Mouse (Mus musculus) bone marrow macrophage, adult 2 months (primary cell): ENCODE data around the gene Ifnar1. TPM values are rescaled to one million over a fixed set of nuclear protein-coding genes. Genes with fewer than 3 reads are reported as not detected.

Source experiments
- H3K27ac ChIP-seq: 2 replicates; pipeline ENCODE4 v1.5.1; 2012; ENCODE audit warnings: low read depth, low read length; ENCODE audit not compliant: insufficient read depth
- H3K4me1 ChIP-seq: 2 replicates; pipeline ENCODE4 v1.6.1; 2012; ENCODE audit warnings: low read length; ENCODE audit not compliant: control insufficient read depth, insufficient read depth
- H3K4me3 ChIP-seq: 2 replicates; pipeline ENCODE4 v1.5.1; 2012; ENCODE audit warnings: mild to moderate bottlenecking, low read length, moderate library complexity; ENCODE audit not compliant: insufficient read depth
- CTCF ChIP-seq: IDR thresholded peaks from 2 replicates; pipeline ENCODE4 v1.5.1; 2012; ENCODE audit warnings: low read depth, mild to moderate bottlenecking, low read length, moderate library complexity
- POLR2A ChIP-seq: IDR thresholded peaks from 2 replicates; pipeline ENCODE4 v1.6.1; 2012; ENCODE audit warnings: mild to moderate bottlenecking, low read depth, low read length, borderline replicate concordance
- polyA plus RNA-seq: library from polyadenylated mRNA; stranded (reverse); fragments of >200 nt; gene quantifications from 2 replicates; pipeline ENCODE4 v1.2.4, GENCODE M21; 2012; ENCODE audit not compliant: missing spikeins, insufficient read depth, insufficient read length

Gene Ifnar1
- polyA plus RNA-seq, 1 experiment: 92.5 TPM

GRCm38 (mm10) chr16:91546391-91546835 lies 61.4 kb downstream of the Ifnar1 start:
- H3K4me1 ChIP-seq: peaks cover 26% of the 10 kb centered on the region
- peak overlapping the region; percentile 92 for H3K27ac ChIP-seq
- TF ChIP-seq POLR2A: no peak
- TF ChIP-seq CTCF: no peak
- H3K4me3 ChIP-seq: peak overlapping the region; percentile 50

- H3K4me3 ChIP-seq: peak within 1 kb of the TSS; percentile 78
- H3K4me1 ChIP-seq: peaks cover 27% of the 10 kb centered on the region
- H3K27ac ChIP-seq: peak within 1 kb of the TSS; percentile 94
Measured at GRCm38 (mm10) chr16:91546836-91547741, 62.1 kb downstream of the Ifnar1 start, which contains the start of gene Ifngr2. TSS of gene Ifngr2 (plus strand) at chr16:91547072.

GRCm38 (mm10) chr16:91547974-91548373 lies 62.9 kb downstream of the Ifnar1 start:
- Histone ChIP-seq H3K4me1 (peaks cover 33% of the 10 kb centered on the region), H3K27ac (peak overlapping the region; percentile 94), H3K4me3 (peak overlapping the region; percentile 78)
- TF ChIP-seq CTCF (no peak), POLR2A (no peak)

More at GRCm38 (mm10) chr16:91546836-91547741, 62.1 kb downstream of the Ifnar1 start, which contains the start of gene Ifngr2:
- TF ChIP-seq CTCF (no peak), POLR2A (0 out of 2 replicates have a peak, but pooled peaks have one; percentile 59)

- TF ChIP-seq CTCF (no peak), POLR2A (no peak)
- Histone ChIP-seq H3K27ac (peak overlapping the region; percentile 63), H3K4me3 (peak overlapping the region; percentile 61), H3K4me1 (peaks cover 36% of the 10 kb centered on the region)
Measured at GRCm38 (mm10) chr16:91548586-91548985, 63.5 kb downstream of the Ifnar1 start.

GRCm38 (mm10) chr16:91548996-91549395 lies 64.0 kb downstream of the Ifnar1 start:
- peaks cover 37% of the 10 kb centered on the region for H3K4me1 ChIP-seq
- peak overlapping the region; percentile 63 for H3K27ac ChIP-seq
- no peak for TF ChIP-seq CTCF
- no peak for TF ChIP-seq POLR2A
- H3K4me3 ChIP-seq: peak overlapping the region; percentile 61

GRCm38 (mm10) chr16:91549616-91550015 lies 64.6 kb downstream of the Ifnar1 start:
- no peak for TF ChIP-seq POLR2A
- TF ChIP-seq CTCF: no peak
- H3K4me3 ChIP-seq: peak overlapping the region; percentile 61
- peaks cover 37% of the 10 kb centered on the region for H3K4me1 ChIP-seq
- peak overlapping the region; percentile 63 for H3K27ac ChIP-seq

- peaks cover 25% of the 10 kb centered on the region for H3K4me1 ChIP-seq
- H3K27ac ChIP-seq: no peak overlapping the region; the same call in 1 of the 2 replicates
- TF ChIP-seq CTCF (no peak), POLR2A (no peak)
- no peak overlapping the region for H3K4me3 ChIP-seq
Measured at GRCm38 (mm10) chr16:91551081-91551524, 66.1 kb downstream of the Ifnar1 start.

GRCm38 (mm10) chr16:91552072-91552471 lies 67.0 kb downstream of the Ifnar1 start:
- no peak overlapping the region for H3K27ac ChIP-seq
- H3K4me3 ChIP-seq: no peak overlapping the region
- TF ChIP-seq POLR2A: no peak
- no peak for TF ChIP-seq CTCF
- peaks cover 23% of the 10 kb centered on the region for H3K4me1 ChIP-seq

GRCm38 (mm10) chr16:91553625-91554024 lies 68.6 kb downstream of the Ifnar1 start:
- Histone ChIP-seq H3K4me3 (no peak overlapping the region), H3K4me1 (peaks cover 23% of the 10 kb centered on the region), H3K27ac (no peak overlapping the region)
- TF ChIP-seq CTCF (no peak), POLR2A (no peak)
